Mouse (Mus musculus) T-cell, adult 2 months (primary cell): ENCODE measurements around the gene Scamp2.

Experiments used
- DNase-seq: peaks from one replicate; pipeline ENCODE4 v3.0.0; 2022; ENCODE audit warnings: low spot score

The Scamp2 gene

GRCm38 (mm10) chr9:57628717-57629116 is 68.0 kb downstream of the Scamp2 start:
- DNase-seq, result no peak

GRCm38 (mm10) chr9:57629118-57629874 is 68.6 kb downstream of the Scamp2 start:
- DNase-seq, result peak; percentile 79

- DNase-seq, result peak; percentile 76
Observed at GRCm38 (mm10) chr9:57633481-57634024, 72.8 kb downstream of the Scamp2 start.

GRCm38 (mm10) chr9:57637272-57637671 is 76.5 kb downstream of the Scamp2 start:
- no peak for DNase-seq

- no peak for DNase-seq
Observed at GRCm38 (mm10) chr9:57637741-57638322, 77.1 kb downstream of the Scamp2 start.
